Mouse (Mus musculus) limb, embryonic 13.5 days (tissue): ENCODE data around the gene Gjd3. TPM values are rescaled to one million over a fixed set of nuclear protein-coding genes. Genes with fewer than 3 reads are reported as not detected.

Source experiments
- ATAC-seq: fragments of 200-750 bp; cut with Nextera tagmentation; 2 replicates; pipeline ENCODE4 v1.8.0; 2017; ENCODE audit warnings: low read depth, moderate number of reproducible peaks, moderate TSS enrichment; ENCODE audit not compliant: low FRiP score
- H3K27ac ChIP-seq: fragments of 300-500 bp; sonication (generic); 2 replicates; pipeline ENCODE4 v1.5.1; 2015; ENCODE audit warnings: inconsistent platforms, mild to moderate bottlenecking, moderate library complexity
- H3K27me3 ChIP-seq: fragments of 300-500 bp; sonication (generic); 2 replicates; pipeline ENCODE4 v1.6.1; 2015; ENCODE audit warnings: mild to moderate bottlenecking, inconsistent platforms
- H3K36me3 ChIP-seq: fragments of 300-500 bp; sonication (generic); 2 replicates; pipeline ENCODE4 v1.6.1; 2015; ENCODE audit warnings: inconsistent platforms, mild to moderate bottlenecking, moderate library complexity
- H3K4me1 ChIP-seq: fragments of 300-500 bp; sonication (generic); 2 replicates; pipeline ENCODE4 v1.6.1; 2015; ENCODE audit warnings: inconsistent platforms
- H3K4me2 ChIP-seq: fragments of 300-500 bp; sonication (generic); replicated peaks from 2 replicates; pipeline ENCODE4 v1.6.1; 2015; ENCODE audit warnings: inconsistent platforms, mild to moderate bottlenecking, moderate library complexity
- H3K4me3 ChIP-seq: fragments of 300-500 bp; sonication (generic); 2 replicates; pipeline ENCODE4 v1.5.1; 2015; ENCODE audit warnings: moderate library complexity, mild to moderate bottlenecking, inconsistent platforms
- H3K9ac ChIP-seq: fragments of 300-500 bp; sonication (generic); 2 replicates; pipeline ENCODE4 v1.6.1; 2015; ENCODE audit warnings: mild to moderate bottlenecking, inconsistent platforms
- H3K9me3 ChIP-seq: fragments of 300-500 bp; sonication (generic); 2 replicates; pipeline ENCODE4 v1.6.1; 2016; ENCODE audit warnings: inconsistent platforms
- WGBS: fragments of 180-500 bp; shearing (Covaris S2); methylation state at CpG from one replicate; pipeline ENCODE4 v1.1.7; 2015; 5-methylcytosine and 5-hydroxymethylcytosine counted together
- polyA plus RNA-seq: library from polyadenylated mRNA; unstranded; fragments of >200 nt; fragmentation: Nextera tagmentation; extraction: Ambion mirVana; gene quantifications from 2 replicates; pipeline ENCODE4 v1.2.1, GENCODE M21; 2015

The Gjd3 gene
- polyA plus RNA-seq, 1 experiment from 2014 or later: 0.41 TPM

DNA sequence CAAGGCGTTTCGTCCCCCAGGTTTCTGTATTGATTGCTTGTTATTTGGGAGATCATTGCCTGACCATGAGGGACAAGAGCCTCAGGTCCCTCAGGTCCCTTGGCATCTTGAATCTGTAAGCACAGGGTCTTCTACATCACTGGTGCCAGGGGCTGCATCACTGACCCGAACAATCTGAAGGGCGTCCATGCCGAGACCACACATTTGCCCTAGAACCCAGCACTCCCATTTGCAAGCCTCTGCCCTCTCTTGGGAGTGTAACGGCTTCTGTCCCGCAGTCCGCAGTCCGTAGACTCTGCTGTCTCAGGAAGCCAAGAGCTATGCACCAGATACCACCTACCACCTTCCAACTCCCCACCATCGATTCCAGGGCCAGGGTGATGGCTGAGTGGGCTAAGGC lies 26.5 kb downstream of the Gjd3 start:
- 77% methylated on average over 10 of the region's 10 CpGs for WGBS
- H3K27ac ChIP-seq: no peak overlapping the region

DNA sequence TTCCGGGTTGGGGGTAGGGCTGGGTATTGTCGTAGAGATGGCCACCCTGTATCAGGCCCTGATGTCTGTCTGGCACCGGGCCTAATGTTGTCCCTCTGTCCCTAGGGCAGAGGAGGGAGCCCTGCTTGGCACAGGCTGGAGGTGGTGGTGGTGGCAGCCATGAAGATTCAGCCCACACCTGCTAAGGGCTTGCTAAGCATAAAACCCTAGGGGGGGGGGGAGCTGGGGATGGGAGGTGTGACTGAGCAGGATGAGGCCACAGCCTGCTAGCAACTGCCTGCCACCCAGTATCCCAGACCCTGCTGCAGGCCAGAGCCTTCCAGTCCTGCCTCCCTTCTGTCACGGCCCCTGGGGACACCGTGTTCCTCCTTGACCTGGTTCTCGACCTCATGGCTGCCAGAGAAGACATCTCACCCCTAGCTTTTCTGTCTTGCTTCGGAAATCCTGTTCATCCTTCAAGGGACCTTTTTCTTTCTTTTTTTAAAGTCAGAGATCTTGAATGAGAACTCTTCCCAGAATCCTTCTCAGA lies 27.0 kb downstream of the Gjd3 start:
- Histone ChIP-seq H3K9me3 (no peaks in the 10 kb centered on the region), H3K27me3 (no peaks in the 10 kb centered on the region), H3K9ac (no peak overlapping the region), H3K4me2 (no peak overlapping the region), H3K27ac (peak overlapping the region; percentile 8; the same call in 1 of the 2 replicates), H3K4me3 (no peak overlapping the region), H3K36me3 (peaks cover 45% of the 10 kb centered on the region), H3K4me1 (peaks cover 68% of the 10 kb centered on the region)
- ATAC-seq: no peak
- 38% methylated on average over 7 of the region's 7 CpGs for WGBS

More for the DNA sequence above, 26.5 kb downstream of the Gjd3 start:
- Histone ChIP-seq H3K9me3 (no peaks in the 10 kb centered on the region), H3K4me1 (peaks cover 68% of the 10 kb centered on the region), H3K36me3 (peaks cover 39% of the 10 kb centered on the region), H3K4me3 (no peak overlapping the region), H3K4me2 (no peak overlapping the region), H3K9ac (no peak overlapping the region), H3K27me3 (no peaks in the 10 kb centered on the region)
- ATAC-seq: no peak

DNA sequence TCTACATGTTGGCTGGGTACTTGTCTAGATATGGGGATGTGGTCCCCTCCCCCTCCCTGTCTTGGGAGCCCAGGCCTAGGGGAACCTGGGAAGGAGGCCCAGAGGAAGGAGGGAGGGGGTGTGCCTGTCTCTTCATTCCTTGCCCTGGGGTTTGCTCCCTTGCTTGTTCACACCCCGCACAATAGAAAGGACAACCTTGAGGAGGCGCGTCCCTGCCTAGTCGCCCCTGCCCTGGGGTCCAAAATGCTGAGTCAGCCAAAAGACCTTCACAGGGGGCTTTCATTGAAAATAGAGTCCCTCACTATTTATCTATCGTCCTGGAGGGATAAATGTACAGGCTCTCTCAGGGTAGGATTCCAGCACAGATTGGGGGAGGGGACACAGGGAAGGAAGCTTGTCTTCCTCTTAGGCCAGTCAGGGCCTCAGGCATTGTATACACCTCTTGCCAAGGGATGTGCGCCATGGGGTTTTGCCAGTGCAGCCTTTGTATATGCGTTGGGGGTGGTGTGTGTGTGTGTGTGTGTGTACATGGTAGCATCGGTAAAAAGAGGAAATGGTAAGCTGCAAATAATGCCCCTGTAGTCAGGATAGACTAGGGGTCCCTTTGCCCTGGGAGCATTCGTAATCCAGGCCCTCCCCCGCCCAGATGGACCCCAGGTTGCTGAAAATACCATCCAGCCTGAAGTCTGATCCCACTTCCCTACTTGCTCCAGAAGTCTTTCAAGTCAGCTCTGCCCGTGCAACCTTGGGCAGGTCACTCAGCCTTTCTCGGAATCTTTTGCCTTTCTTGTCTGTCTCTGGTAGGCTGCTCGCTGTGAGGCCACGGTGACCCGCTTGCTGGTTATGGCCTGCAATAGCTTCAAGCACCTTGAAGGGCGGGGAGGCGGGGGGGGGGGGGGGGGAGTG lies 27.8 kb downstream of the Gjd3 start:
- ATAC-seq: peak; percentile 3; the same call in 1 of the 2 replicates
- Histone ChIP-seq H3K9ac (no peak overlapping the region), H3K4me1 (peaks cover 70% of the 10 kb centered on the region), H3K4me3 (no peak overlapping the region), H3K9me3 (no peaks in the 10 kb centered on the region), H3K4me2 (peak overlapping the region; percentile 43), H3K27me3 (no peaks in the 10 kb centered on the region), H3K36me3 (peaks cover 52% of the 10 kb centered on the region), H3K27ac (peak overlapping the region; percentile 52; the same call in 1 of the 2 replicates)
- WGBS: 26% methylated on average over 17 of the region's 17 CpGs

DNA sequence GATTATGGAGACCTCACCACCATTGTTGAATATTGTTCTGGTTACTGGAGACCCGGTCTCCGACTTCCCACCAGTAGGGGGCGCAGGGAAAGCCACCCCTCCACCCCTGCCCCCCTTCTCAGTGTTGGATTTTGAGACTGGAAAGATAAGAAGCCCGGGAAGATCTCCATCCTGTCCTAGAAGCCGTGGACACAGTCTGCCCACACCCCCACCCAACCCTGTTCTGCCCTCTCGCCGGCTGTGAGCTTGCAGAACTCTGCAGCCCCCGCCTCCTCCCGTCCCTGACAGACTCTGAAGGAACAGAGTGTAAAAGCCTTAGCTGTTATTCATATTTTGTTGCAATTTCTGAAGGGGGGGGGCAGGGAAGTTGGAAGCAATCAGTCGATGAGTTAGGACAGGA lies 28.4 kb downstream of the Gjd3 start:
- Histone ChIP-seq H3K4me2 (peak overlapping the region; percentile 43), H3K9me3 (no peaks in the 10 kb centered on the region), H3K27ac (peak overlapping the region; percentile 52; the same call in 1 of the 2 replicates), H3K36me3 (peaks cover 56% of the 10 kb centered on the region), H3K4me1 (peaks cover 69% of the 10 kb centered on the region), H3K9ac (no peak overlapping the region), H3K4me3 (0 out of 2 replicates have a peak overlapping the region, but pooled peaks have one; percentile 5), H3K27me3 (no peaks in the 10 kb centered on the region)
- ATAC-seq: peak; percentile 55; the same call in 1 of the 2 replicates
- WGBS: 10% methylated on average over 10 of the region's 10 CpGs

DNA sequence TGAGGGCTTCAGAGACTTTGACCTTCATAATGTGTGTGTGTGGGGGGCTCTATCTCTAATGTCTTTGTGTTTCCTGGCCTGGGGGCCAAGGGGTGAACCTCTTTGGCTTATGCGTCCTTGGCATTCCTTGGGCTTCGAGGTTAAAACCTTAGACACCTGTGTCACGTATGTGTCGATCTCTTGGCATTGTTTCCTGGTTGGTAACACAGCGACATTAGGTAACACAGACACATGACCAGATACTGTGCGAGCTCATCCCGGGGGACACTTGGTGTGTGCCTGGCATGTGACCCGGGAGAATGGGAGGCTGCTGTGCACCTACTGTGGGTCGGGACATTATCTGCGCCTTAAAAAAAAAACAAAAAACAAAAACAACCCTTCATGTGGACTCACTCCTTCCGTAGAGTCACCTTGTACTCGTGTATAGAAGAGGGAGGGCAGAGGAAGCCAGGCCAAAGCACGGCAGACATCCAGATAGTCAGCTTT lies 28.9 kb downstream of the Gjd3 start:
- no peaks in the 10 kb centered on the region for H3K27me3 ChIP-seq
- ATAC-seq: no peak
- 38% methylated on average over 13 of the region's 13 CpGs for WGBS
- H3K4me3 ChIP-seq: no peak overlapping the region
- no peak overlapping the region for H3K9ac ChIP-seq
- H3K27ac ChIP-seq: peak overlapping the region; percentile 52; the same call in 1 of the 2 replicates
- H3K4me1 ChIP-seq: peaks cover 69% of the 10 kb centered on the region
- H3K9me3 ChIP-seq: no peaks in the 10 kb centered on the region
- peak overlapping the region; percentile 43 for H3K4me2 ChIP-seq
- peaks cover 61% of the 10 kb centered on the region for H3K36me3 ChIP-seq

DNA sequence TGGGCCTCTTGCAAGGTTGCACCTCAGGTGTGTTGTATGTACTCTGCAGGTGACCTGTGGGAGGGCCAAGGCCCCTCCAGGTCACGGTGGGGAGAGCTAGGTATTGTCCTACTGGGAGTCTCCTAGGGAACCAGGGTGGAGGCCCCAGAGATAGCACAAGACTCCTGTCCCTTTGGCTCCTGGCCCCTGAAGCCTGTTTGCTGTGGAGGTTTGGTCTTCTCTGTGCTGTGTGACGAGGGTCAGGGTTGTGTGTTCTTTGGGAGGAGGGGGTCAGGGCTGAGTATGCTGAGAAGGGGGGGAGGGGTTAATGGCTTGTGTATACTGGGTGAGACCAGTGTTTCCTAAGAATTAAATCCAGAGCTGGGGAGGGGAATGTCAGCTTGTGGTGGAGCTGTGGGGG lies 29.5 kb downstream of the Gjd3 start:
- Histone ChIP-seq H3K9me3 (no peaks in the 10 kb centered on the region), H3K36me3 (peaks cover 63% of the 10 kb centered on the region), H3K4me1 (peaks cover 67% of the 10 kb centered on the region), H3K4me3 (no peak overlapping the region), H3K27me3 (no peaks in the 10 kb centered on the region), H3K4me2 (no peak overlapping the region), H3K9ac (no peak overlapping the region), H3K27ac (no peak overlapping the region)
- 6% methylated on average over 1 of the region's 2 CpGs for WGBS
- ATAC-seq: no peak

DNA sequence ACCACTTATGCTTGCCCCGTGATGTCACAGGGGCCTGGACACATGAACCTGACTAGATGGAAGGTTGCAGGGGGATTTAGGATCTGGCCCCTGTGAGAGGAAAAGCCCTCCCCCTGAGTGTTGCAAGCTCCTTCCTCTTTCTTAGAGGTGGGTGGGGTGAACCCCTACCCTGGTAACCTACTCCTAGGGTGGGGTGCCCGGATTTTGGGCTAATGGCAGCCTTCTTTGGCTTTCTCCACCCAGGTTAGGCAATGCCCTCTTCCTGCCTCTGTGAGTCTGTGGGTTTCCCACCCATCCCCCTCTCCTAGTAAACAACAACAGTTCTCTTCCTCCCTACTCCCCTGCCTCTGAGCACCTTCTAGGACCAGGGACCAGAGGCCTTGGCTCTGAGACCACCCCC lies 30.1 kb downstream of the Gjd3 start:
- Histone ChIP-seq H3K27ac (no peak overlapping the region), H3K36me3 (peaks cover 63% of the 10 kb centered on the region)
- WGBS: 60% methylated on average over 2 of the region's 2 CpGs

DNA sequence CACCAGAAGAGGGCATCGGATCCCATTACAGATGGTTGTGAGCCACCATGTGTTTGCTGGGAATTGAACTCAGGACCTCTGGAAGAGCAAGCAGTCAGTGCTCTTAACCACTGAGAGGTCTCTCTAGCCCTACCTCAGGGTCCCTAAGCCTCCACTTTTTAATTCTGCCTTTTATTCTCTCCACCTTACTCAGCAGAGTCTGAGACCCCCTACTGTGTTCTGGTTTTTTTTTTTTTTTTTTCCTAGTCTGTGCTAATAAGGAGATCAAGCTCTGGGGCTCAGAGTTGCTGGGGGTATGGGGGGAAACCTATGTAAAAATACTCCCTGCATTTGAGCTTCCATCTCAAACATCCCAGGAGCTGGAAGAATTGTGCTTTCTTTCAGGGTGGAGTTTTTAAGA lies 30.7 kb downstream of the Gjd3 start:
- H3K4me3 ChIP-seq: no peak overlapping the region
- no peaks in the 10 kb centered on the region for H3K9me3 ChIP-seq
- H3K36me3 ChIP-seq: peaks cover 63% of the 10 kb centered on the region
- peaks cover 79% of the 10 kb centered on the region for H3K4me1 ChIP-seq
- 85% methylated on average over 1 of the region's 1 CpGs for WGBS
- no peak for ATAC-seq
- H3K9ac ChIP-seq: no peak overlapping the region
- no peak overlapping the region for H3K4me2 ChIP-seq
- H3K27ac ChIP-seq: no peak overlapping the region
- H3K27me3 ChIP-seq: no peaks in the 10 kb centered on the region

More for the DNA sequence above, 30.1 kb downstream of the Gjd3 start:
- Histone ChIP-seq H3K4me2 (no peak overlapping the region), H3K9ac (no peak overlapping the region), H3K27me3 (no peaks in the 10 kb centered on the region), H3K9me3 (no peaks in the 10 kb centered on the region), H3K4me1 (peaks cover 73% of the 10 kb centered on the region), H3K4me3 (no peak overlapping the region)
- ATAC-seq: no peak

DNA sequence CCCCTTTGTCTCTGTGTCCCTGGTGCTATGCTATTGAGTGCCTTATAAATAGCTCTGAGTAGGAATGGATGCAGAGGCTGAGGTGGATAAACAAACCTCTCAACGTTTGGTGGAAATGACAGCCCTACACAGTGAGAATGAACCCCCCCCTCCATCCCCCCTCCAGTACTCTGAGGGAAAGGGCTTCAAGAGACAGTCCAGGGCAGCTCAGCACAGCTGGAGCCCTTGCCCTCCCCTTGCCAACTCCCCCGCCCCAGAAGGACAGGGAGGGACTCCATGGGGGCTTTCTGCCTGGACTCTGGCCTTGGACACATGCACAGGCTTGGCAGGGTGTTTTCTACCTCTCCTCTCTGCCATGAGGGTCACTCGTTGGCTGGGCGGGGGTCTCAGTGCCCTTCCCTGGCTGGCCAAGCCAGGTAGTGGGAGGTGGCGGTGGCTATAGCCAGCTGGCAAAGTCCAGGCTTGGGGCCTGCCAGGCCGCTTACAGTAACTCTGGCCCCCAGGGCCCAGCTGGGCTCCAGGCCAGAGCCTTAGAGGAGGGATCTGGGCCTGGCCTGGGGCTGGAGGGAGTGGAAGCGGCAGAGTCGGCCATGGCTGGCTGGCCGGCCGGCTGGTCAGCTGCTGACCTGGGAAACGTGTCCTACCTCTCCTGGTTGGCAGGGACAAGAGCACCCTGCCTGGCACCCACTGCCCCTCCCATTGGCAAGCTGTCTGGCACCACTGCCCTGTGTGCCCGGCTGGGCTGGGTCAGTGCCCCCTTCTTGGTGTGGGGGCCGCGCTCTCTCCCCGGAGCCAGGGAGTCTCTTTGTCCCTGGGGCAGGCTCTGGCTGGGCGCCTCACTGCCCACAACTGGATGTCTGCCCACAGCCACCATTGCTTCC lies 31.6 kb downstream of the Gjd3 start:
- no peaks in the 10 kb centered on the region for H3K27me3 ChIP-seq
- peaks cover 84% of the 10 kb centered on the region for H3K4me1 ChIP-seq
- H3K9ac ChIP-seq: peak overlapping the region; percentile 10
- H3K36me3 ChIP-seq: peaks cover 59% of the 10 kb centered on the region
- peak overlapping the region; percentile 63 for H3K27ac ChIP-seq
- peak; percentile 20; the same call in 1 of the 2 replicates for ATAC-seq
- H3K9me3 ChIP-seq: no peaks in the 10 kb centered on the region
- H3K4me3 ChIP-seq: no peak overlapping the region
- no peak overlapping the region for H3K4me2 ChIP-seq
- WGBS: 68% methylated on average over 16 of the region's 16 CpGs

DNA sequence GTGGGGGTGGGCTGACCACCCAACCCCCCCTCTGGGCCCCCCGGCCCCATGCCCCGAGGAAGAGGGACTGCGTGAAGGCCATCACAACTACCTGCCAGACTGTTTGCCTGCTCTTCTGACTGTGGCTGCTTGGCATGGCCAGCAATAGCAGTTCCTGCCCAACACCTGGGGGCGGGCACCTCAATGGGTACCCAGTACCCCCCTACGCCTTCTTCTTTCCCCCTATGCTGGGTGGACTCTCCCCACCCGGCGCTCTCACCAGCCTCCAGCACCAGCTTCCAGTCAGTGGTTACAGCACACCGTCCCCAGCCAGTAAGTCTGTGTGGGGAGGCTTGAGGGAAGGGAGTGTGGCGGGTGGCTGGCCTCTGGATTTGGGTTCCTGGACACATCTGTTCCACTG lies 32.3 kb downstream of the Gjd3 start:
- 79% methylated on average over 9 of the region's 9 CpGs for WGBS
- Histone ChIP-seq H3K27ac (peak overlapping the region; percentile 10; the same call in 1 of the 2 replicates), H3K9me3 (no peaks in the 10 kb centered on the region), H3K4me2 (no peak overlapping the region), H3K4me3 (no peak overlapping the region), H3K9ac (no peak overlapping the region), H3K36me3 (peaks cover 55% of the 10 kb centered on the region), H3K27me3 (no peaks in the 10 kb centered on the region), H3K4me1 (peaks cover 87% of the 10 kb centered on the region)
- ATAC-seq: no peak

DNA sequence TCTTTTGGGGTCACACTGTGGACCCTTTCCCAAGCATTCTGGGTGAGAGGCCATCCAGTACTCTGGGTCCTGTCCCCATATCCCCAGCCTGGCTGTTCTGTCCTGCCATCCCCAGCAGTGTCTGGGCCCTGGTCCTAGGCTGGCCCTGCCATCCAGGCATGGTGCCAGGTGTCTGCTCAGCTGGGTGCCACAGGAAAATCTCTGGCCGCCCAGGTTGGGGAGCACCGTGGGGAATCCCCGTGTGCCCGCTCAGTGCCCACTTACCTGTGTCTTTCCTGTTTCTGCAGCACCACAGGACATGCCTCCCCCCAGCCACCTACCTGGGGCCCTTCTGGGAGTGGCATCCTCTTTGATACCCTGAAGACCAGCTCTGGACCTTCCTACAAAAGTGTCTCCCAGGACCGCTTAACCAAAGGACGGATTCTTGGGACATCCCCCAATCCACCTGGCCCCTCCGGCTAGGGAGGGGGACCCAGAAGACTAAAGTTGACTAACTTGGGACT lies 32.8 kb downstream of the Gjd3 start:
- no peak for ATAC-seq
- 86% methylated on average over 7 of the region's 7 CpGs for WGBS
- H3K36me3 ChIP-seq: peaks cover 55% of the 10 kb centered on the region
- H3K9me3 ChIP-seq: no peaks in the 10 kb centered on the region
- no peaks in the 10 kb centered on the region for H3K27me3 ChIP-seq
- H3K27ac ChIP-seq: peak overlapping the region; percentile 10; the same call in 1 of the 2 replicates
- H3K4me2 ChIP-seq: no peak overlapping the region
- H3K4me1 ChIP-seq: peaks cover 87% of the 10 kb centered on the region
- peak overlapping the region; percentile 35; the same call in 1 of the 2 replicates for H3K9ac ChIP-seq
- H3K4me3 ChIP-seq: no peak overlapping the region
